Mouse (Mus musculus) CH12.LX (cell line): ENCODE measurements around the gene Kank4. TPM values are rescaled to one million over a fixed set of nuclear protein-coding genes. Genes with fewer than 3 reads are reported as not detected.

Experiments
- DNase-seq: peaks from one replicate; pipeline ENCODE4 v3.0.0-alpha.2; 2013; ENCODE audit errors: extremely low read depth
- H3K27ac ChIP-seq: 2 replicates; pipeline ENCODE4 v1.5.1; 2012; ENCODE audit warnings: low read depth, mild to moderate bottlenecking, control low read depth, moderate library complexity; ENCODE audit not compliant: insufficient read depth
- H3K27me3 ChIP-seq: replicated peaks from 2 replicates; pipeline ENCODE3; 2012; ENCODE audit warnings: inconsistent platforms
- H3K36me3 ChIP-seq, 2 experiments: replicated peaks in 1 of 2; 2 replicates each; pipeline versions ENCODE3 to v1.6.1; 2012; ENCODE audit warnings: inconsistent platforms in 1 of 2, low read length in 1 of 2, mild to moderate bottlenecking in 1 of 2, mixed read lengths in 1 of 2, moderate library complexity in 1 of 2; ENCODE audit not compliant: control insufficient read depth in 1 of 2, insufficient read depth in 1 of 2
- H3K4me1 ChIP-seq, 2 experiments: 2 replicates each; pipeline ENCODE4 v1.6.1; 2012; ENCODE audit warnings: inconsistent platforms in 1 of 2, moderate library complexity in 1 of 2; ENCODE audit not compliant: insufficient read depth in 2 of 2, control insufficient read depth in 1 of 2
- H3K4me2 ChIP-seq: 2 replicates; pipeline ENCODE4 v1.6.1; 2012; ENCODE audit warnings: low read depth, mild to moderate bottlenecking, control low read depth; ENCODE audit not compliant: poor library complexity, insufficient read depth, severe bottlenecking
- H3K4me3 ChIP-seq, 3 experiments: fragments of 150-350 bp in 1 of 3; sonication (generic) in 1 of 3; replicated peaks in 1 of 3; 2 replicates each; pipeline versions ENCODE3 to v1.5.1; 2011 to 2012; ENCODE audit warnings: low read depth in 2 of 3, low read length in 2 of 3, mild to moderate bottlenecking in 2 of 3, moderate library complexity in 2 of 3, control low read depth in 1 of 3, improper control_type of control experiment in 1 of 3, inconsistent platforms in 1 of 3, mixed read lengths in 1 of 3; ENCODE audit not compliant: poor library complexity in 1 of 3
- H3K79me2 ChIP-seq: replicated peaks from 2 replicates; pipeline ENCODE4 v1.6.1; 2012; ENCODE audit warnings: mild to moderate bottlenecking, moderate library complexity; ENCODE audit not compliant: control insufficient read depth, poor library complexity, insufficient read depth, severe bottlenecking; ENCODE audit errors: extremely low read depth
- H3K9ac ChIP-seq: 2 replicates; pipeline ENCODE4 v1.6.1; 2012; ENCODE audit warnings: low read depth, mild to moderate bottlenecking, control low read depth, moderate library complexity; ENCODE audit not compliant: insufficient read depth
- H3K9me3 ChIP-seq: replicated peaks from 2 replicates; pipeline ENCODE3; 2012; ENCODE audit warnings: low read length, inconsistent platforms, mixed read lengths
- BHLHE40 ChIP-seq: IDR thresholded peaks from 2 replicates; pipeline ENCODE4 v1.6.1; 2011; ENCODE audit warnings: mild to moderate bottlenecking, low read depth, low read length, improper control_type of control experiment
- CHD1 ChIP-seq: IDR thresholded peaks from 2 replicates; pipeline ENCODE4 v1.6.1; 2012; ENCODE audit warnings: low read depth, low read length, improper control_type of control experiment, inconsistent platforms
- ELF1 ChIP-seq: IDR thresholded peaks from 2 replicates; pipeline ENCODE4 v1.6.1; 2014; ENCODE audit warnings: low read depth, mild to moderate bottlenecking, inconsistent platforms, low read length, improper control_type of control experiment
- ETS1 ChIP-seq: conservative IDR thresholded peaks from 2 replicates; pipeline ENCODE4 v1.6.1; 2012; ENCODE audit warnings: low read depth, mild to moderate bottlenecking, inconsistent platforms, low read length, improper control_type of control experiment, moderate library complexity
- GABPA ChIP-seq: IDR thresholded peaks from 2 replicates; pipeline ENCODE4 v1.6.1; 2012; ENCODE audit warnings: low read depth, low read length, improper control_type of control experiment, inconsistent platforms; ENCODE audit not compliant: insufficient replicate concordance
- JUND ChIP-seq: conservative IDR thresholded peaks from 2 replicates; pipeline ENCODE4 v1.6.1; 2011; ENCODE audit warnings: low read depth, low read length, improper control_type of control experiment
- KAT2A ChIP-seq: IDR thresholded peaks from 2 replicates; pipeline ENCODE4 v1.6.1; 2012; ENCODE audit warnings: low read length, improper control_type of control experiment, inconsistent platforms; ENCODE audit not compliant: insufficient replicate concordance
- MEF2A ChIP-seq: IDR thresholded peaks from 2 replicates; pipeline ENCODE4 v1.6.1; 2014; ENCODE audit warnings: low read depth, mild to moderate bottlenecking, inconsistent platforms, low read length, improper control_type of control experiment, borderline replicate concordance
- MXI1 ChIP-seq: IDR thresholded peaks from 2 replicates; pipeline ENCODE4 v1.6.1; 2011; ENCODE audit warnings: mild to moderate bottlenecking, low read depth, low read length, improper control_type of control experiment
- NRF1 ChIP-seq: IDR thresholded peaks from 2 replicates; pipeline ENCODE4 v1.6.1; 2014; ENCODE audit warnings: low read depth, mild to moderate bottlenecking, inconsistent platforms, low read length, improper control_type of control experiment, moderate library complexity
- POLR2AphosphoS2 ChIP-seq: IDR thresholded peaks from 2 replicates; pipeline ENCODE4 v1.6.1; 2011; ENCODE audit warnings: low read depth, low read length, improper control_type of control experiment
- RCOR1 ChIP-seq: conservative IDR thresholded peaks from 2 replicates; pipeline ENCODE4 v1.6.1; 2012; ENCODE audit warnings: low read depth, mild to moderate bottlenecking, inconsistent platforms, low read length, improper control_type of control experiment
- SMC3 ChIP-seq: IDR thresholded peaks from 2 replicates; pipeline ENCODE4 v1.6.1; 2011; ENCODE audit warnings: low read depth, low read length, improper control_type of control experiment
- UBTF ChIP-seq: IDR thresholded peaks from 2 replicates; pipeline ENCODE4 v1.6.1; 2012; ENCODE audit warnings: low read depth, mild to moderate bottlenecking, inconsistent platforms, low read length, improper control_type of control experiment, moderate library complexity
- USF2 ChIP-seq: conservative IDR thresholded peaks from 2 replicates; pipeline ENCODE4 v1.6.1; 2011; ENCODE audit warnings: low read depth, low read length, improper control_type of control experiment
- ZKSCAN1 ChIP-seq: IDR thresholded peaks from 2 replicates; pipeline ENCODE4 v1.6.1; 2012; ENCODE audit warnings: low read depth, inconsistent platforms, low read length, improper control_type of control experiment, borderline replicate concordance
- ZMIZ1 ChIP-seq: IDR thresholded peaks from 2 replicates; pipeline ENCODE4 v1.6.1; 2012; ENCODE audit warnings: low read depth, mild to moderate bottlenecking, inconsistent platforms, low read length, improper control_type of control experiment
- dilution Hi-C: fragments of 300-500 bp; cut with MboI; formaldehyde crosslinking; loops from 2 replicates; pipeline ENCODE4 v1.14.3; 2020; ENCODE audit warnings: low sequenced_read_pairs; ENCODE audit not compliant: extremely low pct_unique_long_range_greater_than_20kb, extremely low pct_ligation_motif_present
- in situ Hi-C: fragments of 300-500 bp; cut with MboI; formaldehyde crosslinking; loops from 3 replicates; pipeline ENCODE4 v1.14.3; 2019; ENCODE audit warnings: low sequenced_read_pairs, low pct_ligation_motif_present, low pct_unique_long_range_greater_than_20kb, mixed read lengths
- polyA plus RNA-seq: library from polyadenylated mRNA; unstranded; fragments of >175 nt; gene quantifications from 2 replicates; pipeline ENCODE4 v1.2.1, GENCODE M21; 2012; ENCODE audit warnings: low read depth; ENCODE audit not compliant: insufficient read length
- total RNA-seq, 2 experiments: library from RNA; depleted of rRNA; stranded (reverse); fragments of 300-350 nt in 1 of 2; fragments of >200 nt in 1 of 2; gene quantifications; 2 replicates each; pipeline ENCODE4 v1.2.3; 2012 to 2014

Kank4 gene
- total and polyA plus RNA-seq, 3 experiments = not detected

DNA sequence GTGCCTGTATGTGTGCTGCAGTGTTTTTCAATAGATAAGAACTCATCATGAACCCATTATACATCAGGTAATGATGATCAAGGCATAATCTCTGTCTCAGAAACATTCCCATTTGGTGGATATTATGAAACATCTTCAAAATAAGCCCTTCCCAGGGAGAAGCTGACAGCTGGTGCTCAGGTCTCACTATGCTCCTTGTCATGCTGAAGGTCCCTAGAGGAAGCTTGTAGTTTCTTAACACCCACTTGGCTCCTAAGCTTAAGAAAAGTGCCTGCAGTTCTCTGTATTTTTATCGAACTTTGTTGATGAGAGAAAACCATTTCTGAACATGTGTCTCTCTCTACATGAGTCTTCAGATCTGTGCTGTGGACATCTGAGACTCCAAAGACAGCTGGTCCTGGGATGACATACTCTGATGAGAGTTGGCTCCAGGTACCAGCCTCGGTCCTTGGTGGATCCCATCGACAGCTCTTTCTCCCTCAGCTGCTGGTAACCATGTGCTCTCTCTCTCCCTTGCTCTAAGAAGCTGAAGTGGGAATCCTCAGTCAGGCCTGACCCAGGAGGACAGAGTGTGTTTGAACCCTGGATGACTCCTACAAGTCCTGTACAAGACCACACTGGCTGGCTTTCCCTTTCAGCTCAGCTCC is 58.3 kb downstream of the Kank4 start:
- no peak for DNase-seq
- no peak overlapping the region for H3K4me3 ChIP-seq
- no peak overlapping the region for H3K27ac ChIP-seq
- in situ Hi-C loops (no loop called here), dilution Hi-C loops (no loop called here)
- no peak for TF ChIP-seq NRF1
- TF ChIP-seq KAT2A = no peak
- TF ChIP-seq ZMIZ1 = no peak
- TF ChIP-seq CHD1 = no peak
- no peak for TF ChIP-seq MXI1
- TF ChIP-seq RCOR1 = no peak
- TF ChIP-seq ZKSCAN1 = no peak
- TF ChIP-seq SMC3 = no peak
- TF ChIP-seq POLR2AphosphoS2 = no peak
- TF ChIP-seq BHLHE40 = no peak
- no peak for TF ChIP-seq MEF2A
- TF ChIP-seq ETS1 = no peak
- TF ChIP-seq ELF1 = no peak
- no peak for TF ChIP-seq USF2
- no peak for TF ChIP-seq JUND
- no peak for TF ChIP-seq GABPA
- no peak overlapping the region for H3K9ac ChIP-seq
- H3K4me1 ChIP-seq = no peaks in the 10 kb centered on the region
- H3K27me3 ChIP-seq = no peaks in the 10 kb centered on the region
- H3K9me3 ChIP-seq = peaks cover 82% of the 10 kb centered on the region
- no peaks in the 10 kb centered on the region for H3K79me2 ChIP-seq
- H3K36me3 ChIP-seq = no peaks in the 10 kb centered on the region
- H3K4me2 ChIP-seq = no peak overlapping the region

DNA sequence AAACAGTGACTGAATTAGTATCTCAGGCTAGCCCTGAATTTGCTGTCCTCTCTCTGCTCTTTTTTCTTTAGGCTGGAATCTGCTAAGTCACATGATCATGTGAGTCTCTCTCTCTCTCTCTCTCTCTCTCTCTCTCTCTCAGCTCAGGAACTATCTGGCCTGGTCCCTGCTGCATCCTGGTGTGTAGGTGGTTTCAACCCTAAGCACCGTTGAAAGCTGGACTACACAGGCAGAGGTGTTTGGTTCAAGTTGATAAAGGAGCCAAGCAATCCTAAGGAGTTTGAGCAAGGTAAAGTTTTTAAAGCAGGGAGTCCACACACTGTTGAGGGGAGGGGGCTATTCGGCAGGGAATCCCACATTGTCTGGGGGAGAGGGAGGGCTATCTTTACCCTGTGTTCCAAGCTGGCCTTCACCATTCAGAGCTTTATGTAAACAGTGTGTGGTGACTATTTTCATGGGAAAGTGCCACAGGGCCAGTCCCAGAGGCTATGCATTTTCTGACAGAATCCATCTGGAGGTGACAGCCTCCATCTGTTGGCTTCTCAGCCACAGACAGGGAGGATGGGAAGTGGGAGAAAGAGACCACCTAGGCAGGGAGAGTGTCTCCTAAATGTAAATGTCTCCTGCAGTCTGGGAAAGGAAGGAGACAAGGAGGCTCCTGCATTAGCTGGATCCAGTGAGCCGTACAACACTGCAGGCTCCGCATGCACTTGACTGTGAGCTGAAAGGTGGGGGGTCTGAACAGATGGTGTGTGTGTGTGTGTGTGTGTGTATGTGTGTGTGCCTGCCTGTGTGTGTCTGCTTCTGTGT is 59.1 kb downstream of the Kank4 start:
- Histone ChIP-seq H3K4me1 (no peaks in the 10 kb centered on the region), H3K36me3 (no peaks in the 10 kb centered on the region), H3K9me3 (peaks cover 84% of the 10 kb centered on the region), H3K79me2 (no peaks in the 10 kb centered on the region), H3K4me3 (no peak overlapping the region), H3K9ac (no peak overlapping the region), H3K4me2 (no peak overlapping the region), H3K27me3 (no peaks in the 10 kb centered on the region), H3K27ac (no peak overlapping the region)
- dilution Hi-C loops (no loop called here), in situ Hi-C loops (no loop called here)
- DNase-seq = no peak
- TF ChIP-seq BHLHE40 = no peak
- no peak for TF ChIP-seq UBTF
- TF ChIP-seq, all 38 proteins: peak for 0
